Mouse (Mus musculus) left cerebral cortex, adult 18-20 months (tissue): ENCODE results near the gene Vmn1r223. TPM values are rescaled to one million over a fixed set of nuclear protein-coding genes. Genes with fewer than 3 reads are reported as not detected.
"Not testable (repeated sequence)": the region's sequence is repeated elsewhere in the genome, so short reads cannot be mapped to it uniquely, and the experiment has no call there.

Experiments
- DNase-seq, 2 experiments: peaks; one replicate each; pipeline ENCODE4 v3.0.0; 2021 to 2022; ENCODE audit warnings: low spot score in 2 of 2, mixed read lengths in 1 of 2
- long read RNA-seq, 2 experiments: library from polyadenylated mRNA; stranded (forward); transcript quantifications; one replicate each; pipeline ENCODE4 v2.0.0; 2021
- total RNA-seq, 2 experiments: library from RNA; stranded (reverse); gene quantifications; 2 replicates each; pipeline ENCODE4 v1.2.3; 2021

Vmn1r223 gene
- total RNA-seq = not detected
- long read RNA-seq, experiment 1 = 0 reads
- long read RNA-seq, experiment 2 = 0 reads

- not testable (repeated sequence) for DNase-seq
These were observed at the start of gene Vmn1r223 for GRCm38 (mm10) chr13:23246834-23247233. TSS of gene Vmn1r223 (plus strand) at chr13:23247134.

GRCm38 (mm10) chr13:23203885-23204284 is 43.0 kb upstream of the Vmn1r223 start:
- not testable (repeated sequence) for DNase-seq

GRCm38 (mm10) chr13:23213827-23214226 is 33.1 kb upstream of the Vmn1r223 start, which contains the start of gene Vmn1r221:
TSS of gene Vmn1r221 (plus strand) at chr13:23214127.
- DNase-seq = not testable (repeated sequence)

- DNase-seq = not testable (repeated sequence)
These were observed 11.1 kb upstream of the Vmn1r223 start, which contains the start of gene Vmn1r222 for GRCm38 (mm10) chr13:23235847-23236246. TSS of gene Vmn1r222 (minus strand) at chr13:23235947.

- peak in 1 of 2 experiments; percentile 26 for DNase-seq
These were observed 11.7 kb downstream of the Vmn1r223 start for GRCm38 (mm10) chr13:23258546-23259048.

- DNase-seq = not testable (repeated sequence)
These were observed 21.7 kb downstream of the Vmn1r223 start for GRCm38 (mm10) chr13:23268606-23269005.

GRCm38 (mm10) chr13:23269127-23269526 is 22.2 kb downstream of the Vmn1r223 start:
- peak in 1 of 2 experiments; percentile 12 for DNase-seq

- peak in 1 of 2 experiments; percentile 9 for DNase-seq
These were observed 22.7 kb downstream of the Vmn1r223 start for GRCm38 (mm10) chr13:23269681-23270080.

- DNase-seq = peak; percentile 62 to 82
These were observed 23.6 kb downstream of the Vmn1r223 start for GRCm38 (mm10) chr13:23270321-23271101.

- DNase-seq = no peak
These were observed 32.6 kb downstream of the Vmn1r223 start for GRCm38 (mm10) chr13:23279576-23279975.

- no peak for DNase-seq
These were observed 33.1 kb downstream of the Vmn1r223 start for GRCm38 (mm10) chr13:23279992-23280391.

- peak in 1 of 2 experiments; percentile 47 for DNase-seq
These were observed 38.4 kb downstream of the Vmn1r223 start for GRCm38 (mm10) chr13:23285191-23285920.

GRCm38 (mm10) chr13:23285921-23286720 is 39.2 kb downstream of the Vmn1r223 start:
- peak in 1 of 2 experiments; percentile 37 for DNase-seq

- no peak for DNase-seq
These were observed 39.9 kb downstream of the Vmn1r223 start for GRCm38 (mm10) chr13:23286721-23287362.

- DNase-seq = no peak
These were observed 50.8 kb downstream of the Vmn1r223 start for GRCm38 (mm10) chr13:23297737-23298136.

- peak in 1 of 2 experiments; percentile 54 for DNase-seq
These were observed 51.7 kb downstream of the Vmn1r223 start for GRCm38 (mm10) chr13:23298445-23299232.

- peak in 1 of 2 experiments; percentile 6 for DNase-seq
These were observed 52.5 kb downstream of the Vmn1r223 start for GRCm38 (mm10) chr13:23299276-23299998.

- DNase-seq = peak; percentile 71 to 84
These were observed 53.0 kb downstream of the Vmn1r223 start for GRCm38 (mm10) chr13:23299999-23300341.
